Mouse (Mus musculus) yolk sac, embryonic 10.5 days (tissue): ENCODE results near the gene Glmn.

Experiments used
- DNase-seq: peaks from one replicate; pipeline ENCODE4 v3.0.0-alpha.2; 2017; ENCODE audit warnings: low spot score

Gene Glmn

GRCm38 (mm10) chr5:107516087-107516486 is 81.6 kb downstream of the Glmn start:
- DNase-seq: no peak

- DNase-seq: no peak
These were observed 82.2 kb downstream of the Glmn start for GRCm38 (mm10) chr5:107515453-107515852.

GRCm38 (mm10) chr5:107513583-107513982 is 84.1 kb downstream of the Glmn start:
- DNase-seq: peak; percentile 22

GRCm38 (mm10) chr5:107511326-107511725 is 86.4 kb downstream of the Glmn start:
- no peak for DNase-seq

GRCm38 (mm10) chr5:107510503-107510902 is 87.2 kb downstream of the Glmn start:
- no peak for DNase-seq

- DNase-seq: no peak
These were observed 90.4 kb downstream of the Glmn start, which contains the start of gene Gm42669 for GRCm38 (mm10) chr5:107507321-107507720. TSS of gene Gm42669 (plus strand) at chr5:107507621.

GRCm38 (mm10) chr5:107500741-107501140 is 96.9 kb downstream of the Glmn start:
- DNase-seq: no peak

- no peak for DNase-seq
These were observed 97.7 kb downstream of the Glmn start for GRCm38 (mm10) chr5:107499891-107500535.
